Mouse (Mus musculus) myocyte (in vitro differentiated cells): ENCODE measurements around the gene Cdk17. TPM values are rescaled to one million over a fixed set of nuclear protein-coding genes. Genes with fewer than 3 reads are reported as not detected.

ENCODE experiments used
- H3K27me3 ChIP-seq: one replicate; pipeline ENCODE4 v1.6.1; 2011; ENCODE audit not compliant: control insufficient read depth, insufficient read depth, insufficient read length
- H3K36me3 ChIP-seq: one replicate; pipeline ENCODE4 v1.6.1; 2011; ENCODE audit not compliant: control insufficient read depth, insufficient read depth
- H3K4me2 ChIP-seq: one replicate; pipeline ENCODE4 v1.6.1; 2011; ENCODE audit warnings: low read depth, control low read depth
- H3K4me3 ChIP-seq: one replicate; pipeline ENCODE4 v1.5.1; 2011; ENCODE audit warnings: mild to moderate bottlenecking, control low read depth, moderate library complexity
- H3K79me2 ChIP-seq: one replicate; pipeline ENCODE4 v1.6.1; 2011; ENCODE audit not compliant: control insufficient read depth, insufficient read depth
- H3ac ChIP-seq: one replicate; pipeline ENCODE4 v1.6.1; 2011; ENCODE audit not compliant: control insufficient read depth, insufficient read length
- CEBPB ChIP-seq: IDR thresholded peaks from 2 replicates; pipeline ENCODE4 v1.6.1; 2011; ENCODE audit warnings: mild to moderate bottlenecking, moderate library complexity; ENCODE audit not compliant: poor library complexity, insufficient read depth, severe bottlenecking
- E2F4 ChIP-seq: IDR thresholded peaks from one replicate; pipeline ENCODE4 v1.6.1; 2011; ENCODE audit warnings: mild to moderate bottlenecking, control low read depth, moderate library complexity; ENCODE audit not compliant: insufficient read depth
- MAX ChIP-seq: IDR thresholded peaks from one replicate; pipeline ENCODE4 v1.6.1; 2011; ENCODE audit warnings: low read depth, mild to moderate bottlenecking, control low read depth
- MYOD1 ChIP-seq, 3 experiments: IDR thresholded peaks; one replicate each; pipeline ENCODE4 v1.6.1; 2011; ENCODE audit warnings: control low read depth in 2 of 3, low read depth in 2 of 3, mild to moderate bottlenecking in 2 of 3, moderate library complexity in 1 of 3; ENCODE audit not compliant: insufficient read length in 2 of 3, control insufficient read depth in 1 of 3
- MYOG ChIP-seq, 3 experiments: IDR thresholded peaks; one replicate each; pipeline ENCODE4 v1.6.1; 2011; ENCODE audit warnings: control low read depth in 2 of 3, low read depth in 2 of 3, mild to moderate bottlenecking in 2 of 3; ENCODE audit not compliant: insufficient read length in 2 of 3, control insufficient read depth in 1 of 3, insufficient read depth in 1 of 3
- POLR2A ChIP-seq: IDR thresholded peaks from one replicate; pipeline ENCODE4 v1.6.1; 2011; ENCODE audit warnings: low read depth, mild to moderate bottlenecking, control low read depth, moderate library complexity; ENCODE audit not compliant: insufficient read length
- POLR2AphosphoS2 ChIP-seq: IDR thresholded peaks from one replicate; pipeline ENCODE4 v1.6.1; 2011; ENCODE audit warnings: low read depth, control low read depth; ENCODE audit not compliant: insufficient read length
- REST ChIP-seq: IDR thresholded peaks from one replicate; pipeline ENCODE4 v1.6.1; 2011; ENCODE audit warnings: mild to moderate bottlenecking, control low read depth, moderate library complexity; ENCODE audit not compliant: insufficient read depth, insufficient read length
- SRF ChIP-seq: IDR thresholded peaks from one replicate; pipeline ENCODE4 v1.6.1; 2011; ENCODE audit warnings: low read depth; ENCODE audit not compliant: control insufficient read depth, insufficient read length
- TCF12 ChIP-seq: IDR thresholded peaks from one replicate; pipeline ENCODE4 v1.6.1; 2011; ENCODE audit warnings: mild to moderate bottlenecking, control low read depth; ENCODE audit not compliant: poor library complexity, insufficient read depth, severe bottlenecking
- TCF3 ChIP-seq: IDR thresholded peaks from one replicate; pipeline ENCODE4 v1.6.1; 2011; ENCODE audit warnings: low read depth, control low read depth; ENCODE audit not compliant: insufficient read length
- USF1 ChIP-seq: IDR thresholded peaks from one replicate; pipeline ENCODE4 v1.6.1; 2011; ENCODE audit warnings: low read depth, mild to moderate bottlenecking, control low read depth, moderate library complexity
- polyA plus RNA-seq: library from polyadenylated mRNA; unstranded; fragments of >200 nt; fragmentation: generic; extraction: Trizol; gene quantifications from one replicate; pipeline ENCODE4 v1.2.1, GENCODE M21; 2012; ENCODE audit warnings: missing spikeins

The Cdk17 gene
- polyA plus RNA-seq, 1 experiment: 11.8 TPM

DNA sequence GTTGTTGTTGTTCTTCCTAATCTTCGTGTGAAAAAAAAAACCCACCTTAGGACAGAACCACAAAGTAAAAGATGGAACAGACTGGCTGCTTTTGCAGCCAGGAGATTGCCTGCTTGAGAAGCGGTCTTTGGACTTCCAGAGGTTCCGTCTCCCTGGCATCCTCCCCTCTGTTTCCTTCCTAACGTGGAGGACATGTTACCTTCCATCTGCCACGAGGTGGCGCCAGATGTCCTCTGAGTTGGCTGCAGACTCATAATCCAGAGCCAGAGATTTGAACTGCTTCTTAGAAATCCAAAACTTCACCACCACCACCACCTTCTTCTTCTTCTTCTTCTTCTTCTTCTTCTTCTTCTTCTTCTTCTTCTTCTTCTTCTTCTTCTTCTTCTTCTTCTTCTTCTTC, 131.2 kb downstream of the Cdk17 start:
- peaks cover 52% of the 10 kb centered on the region for H3K79me2 ChIP-seq
- H3K4me3 ChIP-seq: no peak overlapping the region
- peak overlapping the region; percentile 54 for H3K4me2 ChIP-seq

DNA sequence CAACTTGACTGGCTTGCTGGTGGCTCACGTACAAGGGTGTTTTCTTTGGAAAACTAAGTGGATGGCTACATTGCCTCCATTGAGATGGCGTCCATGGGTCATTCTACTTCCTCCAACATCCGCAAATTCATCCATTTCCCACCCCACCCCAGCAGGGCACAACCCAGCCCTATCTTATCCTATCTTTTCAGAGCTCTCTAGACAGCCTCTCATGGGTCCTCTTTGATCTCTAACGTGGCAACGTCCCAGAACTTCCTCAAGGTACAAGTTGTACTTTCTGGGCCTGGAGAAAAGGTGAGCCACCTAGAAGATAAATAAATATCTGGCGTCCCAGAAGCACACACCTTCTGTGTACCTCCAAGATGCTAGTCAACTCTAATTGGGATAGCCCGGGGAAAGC, 132.9 kb downstream of the Cdk17 start:
- Histone ChIP-seq H3K4me3 (no peak overlapping the region), H3K79me2 (peaks cover 67% of the 10 kb centered on the region), H3K27me3 (no peaks in the 10 kb centered on the region)

More for the DNA sequence above, 131.2 kb downstream of the Cdk17 start:
- Histone ChIP-seq H3K36me3 (no peaks in the 10 kb centered on the region), H3ac (no peak overlapping the region), H3K27me3 (no peaks in the 10 kb centered on the region)
- TF ChIP-seq REST (no peak), CEBPB (no peak), USF1 (no peak), MYOG (IDR thresholded peaks at IDR 0.05; ENCODE audit: control insufficient read depth in 1 of 3, insufficient read depth in 1 of 3, insufficient read length in 2 of 3, low read depth in 2 of 3) (no peak), TCF3 (no peak), E2F4 (no peak), MYOD1 (IDR thresholded peaks at IDR 0.05; ENCODE audit: control insufficient read depth in 1 of 3, insufficient read length in 2 of 3, low read depth in 2 of 3) (no peak), POLR2AphosphoS2 (no peak), MAX (no peak), SRF (no peak), TCF12 (no peak), POLR2A (no peak)

GRCm38 (mm10) chr10:93294547-93295219, 134.0 kb downstream of the Cdk17 start:
- H3K4me3 ChIP-seq: no peak overlapping the region

More for the DNA sequence above, 132.9 kb downstream of the Cdk17 start:
- Histone ChIP-seq H3K36me3 (no peaks in the 10 kb centered on the region), H3K4me2 (no peak overlapping the region), H3ac (no peak overlapping the region)
- no peak for TF ChIP-seq REST
- no peak for TF ChIP-seq POLR2AphosphoS2
- TF ChIP-seq POLR2A: no peak
- no peak for TF ChIP-seq SRF
- no peak for TF ChIP-seq MAX
- TF ChIP-seq MYOD1 (IDR thresholded peaks at IDR 0.05; ENCODE audit: control insufficient read depth in 1 of 3, insufficient read length in 2 of 3, low read depth in 2 of 3): no peak
- TF ChIP-seq TCF12: no peak
- no peak for TF ChIP-seq USF1
- TF ChIP-seq TCF3: no peak
- no peak for TF ChIP-seq MYOG (IDR thresholded peaks at IDR 0.05; ENCODE audit: control insufficient read depth in 1 of 3, insufficient read depth in 1 of 3, insufficient read length in 2 of 3, low read depth in 2 of 3)
- no peak for TF ChIP-seq E2F4

DNA sequence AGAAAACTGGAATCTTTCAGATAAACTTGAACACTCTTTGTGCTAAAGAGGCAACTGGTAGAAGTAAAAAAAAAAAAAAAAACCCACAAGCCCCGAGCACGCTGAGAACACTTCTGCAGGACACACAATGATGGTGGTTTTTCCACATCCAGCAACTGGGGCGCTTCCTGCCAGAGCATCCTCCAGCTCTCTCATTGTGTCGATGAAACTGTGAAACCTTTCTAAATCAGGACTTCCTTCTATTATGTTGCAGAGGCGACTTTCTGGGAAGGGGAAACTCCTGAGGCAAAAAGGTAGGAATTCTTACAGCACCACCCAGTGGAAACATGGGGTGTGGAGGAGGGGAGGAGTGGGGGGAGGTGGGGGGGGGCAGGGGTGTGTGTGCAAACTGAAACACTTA, 137.1 kb downstream of the Cdk17 start:
- Histone ChIP-seq H3K79me2 (peaks cover 84% of the 10 kb centered on the region), H3K4me2 (no peak overlapping the region), H3K27me3 (no peaks in the 10 kb centered on the region), H3K36me3 (no peaks in the 10 kb centered on the region), H3K4me3 (no peak overlapping the region), H3ac (no peak overlapping the region)
- TF ChIP-seq REST: no peak
- TF ChIP-seq POLR2AphosphoS2: no peak
- no peak for TF ChIP-seq USF1
- no peak for TF ChIP-seq SRF
- no peak for TF ChIP-seq TCF3
- no peak for TF ChIP-seq E2F4
- TF ChIP-seq MYOG (IDR thresholded peaks at IDR 0.05; ENCODE audit: control insufficient read depth in 1 of 3, insufficient read depth in 1 of 3, insufficient read length in 2 of 3, low read depth in 2 of 3): no peak
- TF ChIP-seq TCF12: no peak
- no peak for TF ChIP-seq MAX
- no peak for TF ChIP-seq MYOD1 (IDR thresholded peaks at IDR 0.05; ENCODE audit: control insufficient read depth in 1 of 3, insufficient read length in 2 of 3, low read depth in 2 of 3)
- no peak for TF ChIP-seq CEBPB
- TF ChIP-seq POLR2A: no peak

More at GRCm38 (mm10) chr10:93294547-93295219, 134.0 kb downstream of the Cdk17 start:
- Histone ChIP-seq H3K36me3 (no peaks in the 10 kb centered on the region), H3ac (no peak overlapping the region), H3K79me2 (peaks cover 73% of the 10 kb centered on the region), H3K4me2 (no peak overlapping the region), H3K27me3 (no peaks in the 10 kb centered on the region)
- no peak for TF ChIP-seq POLR2A
- no peak for TF ChIP-seq SRF
- TF ChIP-seq MYOD1 (IDR thresholded peaks at IDR 0.05; ENCODE audit: control insufficient read depth in 1 of 3, insufficient read length in 2 of 3, low read depth in 2 of 3): no peak
- no peak for TF ChIP-seq POLR2AphosphoS2
